Mouse (Mus musculus): ENCODE results near the gene Btnl10.

Btnl10 gene

GRCm38 (mm10) chr11:58917745-58918366 lies at the start of gene Btnl10:
TSS of gene Btnl10 (plus strand) at chr11:58917908.
- DNase-seq (ENCODE audit: low spot score in 2 of 2): peak; percentile 43 to 74

- no peak for DNase-seq (ENCODE audit: low spot score in 2 of 2)
Measured at GRCm38 (mm10) chr11:58867954-58868330, 49.8 kb upstream of the Btnl10 start.

- no peak for DNase-seq (ENCODE audit: low spot score in 2 of 2)
Measured at GRCm38 (mm10) chr11:58870961-58871360, 46.7 kb upstream of the Btnl10 start.

- no peak for DNase-seq (ENCODE audit: low spot score in 2 of 2)
Measured at GRCm38 (mm10) chr11:58883756-58884155, 34.0 kb upstream of the Btnl10 start.

- no peak for DNase-seq (ENCODE audit: low spot score in 2 of 2)
Measured at GRCm38 (mm10) chr11:58890511-58890910, 27.2 kb upstream of the Btnl10 start.

- no peak for DNase-seq (ENCODE audit: low spot score in 2 of 2)
Measured at GRCm38 (mm10) chr11:58894456-58894855, 23.3 kb upstream of the Btnl10 start.

GRCm38 (mm10) chr11:58897485-58897884 lies 20.2 kb upstream of the Btnl10 start:
- no peak for DNase-seq (ENCODE audit: low spot score in 2 of 2)

- peak in 1 of 2 experiments; percentile 61 for DNase-seq (ENCODE audit: low spot score in 2 of 2)
Measured at GRCm38 (mm10) chr11:58901080-58901479, 16.6 kb upstream of the Btnl10 start.

- peak; percentile 97 to 99 for DNase-seq (ENCODE audit: low spot score in 2 of 2)
Measured at GRCm38 (mm10) chr11:58903511-58904409, 13.9 kb upstream of the Btnl10 start, which contains the start of gene Zfp39. TSS of gene Zfp39 (minus strand) at chr11:58904225.

- DNase-seq (ENCODE audit: low spot score in 2 of 2): no peak
Measured at GRCm38 (mm10) chr11:58904410-58904718, 13.3 kb upstream of the Btnl10 start.

- peak in 1 of 2 experiments; percentile 43 for DNase-seq (ENCODE audit: low spot score in 2 of 2)
Measured at GRCm38 (mm10) chr11:58904838-58905237, 12.9 kb upstream of the Btnl10 start.

GRCm38 (mm10) chr11:58913776-58914175 lies 3.9 kb upstream of the Btnl10 start:
- no peak for DNase-seq (ENCODE audit: low spot score in 2 of 2)

GRCm38 (mm10) chr11:58914461-58915028 lies 3.2 kb upstream of the Btnl10 start:
- peak; percentile 70 to 73 for DNase-seq (ENCODE audit: low spot score in 2 of 2)

- DNase-seq (ENCODE audit: low spot score in 2 of 2): peak; percentile 82 to 93
Measured at GRCm38 (mm10) chr11:58916879-58917744, 596 bp upstream of the Btnl10 start.

- DNase-seq (ENCODE audit: low spot score in 2 of 2): peak; percentile 36 to 51
Measured at GRCm38 (mm10) chr11:58918759-58919158, 1.1 kb downstream of the Btnl10 start.

GRCm38 (mm10) chr11:58922420-58922819 lies 4.7 kb downstream of the Btnl10 start:
- no peak for DNase-seq (ENCODE audit: low spot score in 2 of 2)

GRCm38 (mm10) chr11:58926651-58927050 lies 8.9 kb downstream of the Btnl10 start:
- no peak for DNase-seq (ENCODE audit: low spot score in 2 of 2)

GRCm38 (mm10) chr11:58927053-58927452 lies 9.3 kb downstream of the Btnl10 start:
- no peak for DNase-seq (ENCODE audit: low spot score in 2 of 2)

GRCm38 (mm10) chr11:58927790-58928651 lies 10.3 kb downstream of the Btnl10 start:
- peak; percentile 74 to 81 for DNase-seq (ENCODE audit: low spot score in 2 of 2)

GRCm38 (mm10) chr11:58929055-58929454 lies 11.3 kb downstream of the Btnl10 start:
- no peak for DNase-seq (ENCODE audit: low spot score in 2 of 2)

GRCm38 (mm10) chr11:58929641-58930040 lies 11.9 kb downstream of the Btnl10 start:
- no peak for DNase-seq (ENCODE audit: low spot score in 2 of 2)

Measured in spleen, postnatal 10 days (tissue).